Mouse (Mus musculus) bone marrow, adult 2 months (tissue): ENCODE data around the gene Rasl10b. TPM values are rescaled to one million over a fixed set of nuclear protein-coding genes. Genes with fewer than 3 reads are reported as not detected.

Source experiments
- H3K27ac ChIP-seq: fragments of 200-500 bp; 2 replicates; pipeline ENCODE4 v1.5.1; 2012; ENCODE audit warnings: low read depth, mild to moderate bottlenecking, control low read depth, inconsistent platforms, low read length; ENCODE audit not compliant: control insufficient read depth, poor library complexity, insufficient read depth
- H3K4me1 ChIP-seq: fragments of 200-500 bp; 2 replicates; pipeline ENCODE4 v1.6.1; 2011; ENCODE audit warnings: low read length; ENCODE audit not compliant: control insufficient read depth, insufficient read depth
- H3K4me3 ChIP-seq: fragments of 200-500 bp; replicated peaks from 2 replicates; pipeline ENCODE3; 2011; ENCODE audit warnings: mild to moderate bottlenecking, low read depth, low read length, control low read depth; ENCODE audit not compliant: control insufficient read depth
- CTCF ChIP-seq: fragments of 200-500 bp; IDR thresholded peaks from 2 replicates; pipeline ENCODE4 v1.5.1; 2011; ENCODE audit warnings: low read length, control low read depth; ENCODE audit not compliant: control insufficient read depth, insufficient read depth
- POLR2A ChIP-seq: fragments of 200-500 bp; IDR thresholded peaks from 2 replicates; pipeline ENCODE4 v1.6.1; 2011; ENCODE audit warnings: low read depth, mild to moderate bottlenecking, control low read depth, low read length, borderline replicate concordance; ENCODE audit not compliant: control insufficient read depth
- WGBS: fragments of 180-500 bp; shearing (Covaris S2); methylation state at CpG from one replicate; pipeline ENCODE4 v1.1.7; 2018; 5-methylcytosine and 5-hydroxymethylcytosine counted together
- polyA plus RNA-seq: library from polyadenylated mRNA; stranded (reverse); fragments of >200 nt; gene quantifications from 2 replicates; pipeline ENCODE4 v1.2.4, GENCODE M21; 2011; ENCODE audit warnings: low replicate concordance; ENCODE audit not compliant: missing spikeins, insufficient read depth, insufficient read length

The Rasl10b gene
- polyA plus RNA-seq, 1 experiment, result 1.1 TPM

GRCm38 (mm10) chr11:83418566-83418965, 9.6 kb downstream of the Rasl10b start:
- TF ChIP-seq CTCF, result no peak
- TF ChIP-seq POLR2A, result no peak
- Histone ChIP-seq H3K27ac (no peak overlapping the region), H3K4me1 (0 out of 2 replicates have a peak, but pooled peaks cover 2% of the 10 kb centered on the region), H3K4me3 (no peak overlapping the region)
- WGBS, result 6% methylated on average over 38 of the region's 38 CpGs

- peak; percentile 52 for TF ChIP-seq CTCF
- TF ChIP-seq POLR2A, result no peak
- Histone ChIP-seq H3K4me1 (0 out of 2 replicates have a peak, but pooled peaks cover 2% of the 10 kb centered on the region), H3K4me3 (no peak overlapping the region), H3K27ac (no peak overlapping the region)
- 34% methylated on average over 4 of the region's 4 CpGs for WGBS
Observed at GRCm38 (mm10) chr11:83420338-83420737, 11.4 kb downstream of the Rasl10b start.

GRCm38 (mm10) chr11:83421305-83421704, 12.4 kb downstream of the Rasl10b start:
- no peak overlapping the region for H3K4me3 ChIP-seq
- 0 out of 2 replicates have a peak, but pooled peaks cover 2% of the 10 kb centered on the region for H3K4me1 ChIP-seq
- WGBS, result 1% methylated on average over 9 of the region's 9 CpGs
- TF ChIP-seq CTCF (no peak), POLR2A (no peak)
- no peak overlapping the region for H3K27ac ChIP-seq

GRCm38 (mm10) chr11:83424681-83425080, 15.7 kb downstream of the Rasl10b start:
- TF ChIP-seq CTCF (peak; percentile 94), POLR2A (no peak)
- WGBS, result 11% methylated on average over 8 of the region's 8 CpGs
- no peak overlapping the region for H3K27ac ChIP-seq

GRCm38 (mm10) chr11:83426964-83427363, 18.0 kb downstream of the Rasl10b start:
- TF ChIP-seq CTCF (no peak), POLR2A (0 out of 2 replicates have a peak, but pooled peaks have one; percentile 16)
- Histone ChIP-seq H3K4me3 (peak overlapping the region; percentile 13), H3K27ac (no peak overlapping the region; the same call in 1 of the 2 replicates), H3K4me1 (peaks cover 1% of the 10 kb centered on the region; the same call in 1 of the 2 replicates)
- 4% methylated on average over 17 of the region's 17 CpGs for WGBS

More at GRCm38 (mm10) chr11:83424681-83425080, 15.7 kb downstream of the Rasl10b start:
- Histone ChIP-seq H3K4me1 (peaks cover 1% of the 10 kb centered on the region; the same call in 1 of the 2 replicates), H3K4me3 (no peak overlapping the region)

GRCm38 (mm10) chr11:83429355-83429754, 20.4 kb downstream of the Rasl10b start, which contains the start of gene Gas2l2:
Gas2l2 (minus strand) TSS chr11:83429455.
- TF ChIP-seq POLR2A (no peak), CTCF (no peak)
- Histone ChIP-seq H3K4me3 (no peak within 1 kb of the TSS), H3K4me1 (peaks cover 1% of the 10 kb centered on the region; the same call in 1 of the 2 replicates), H3K27ac (no peak within 1 kb of the TSS)
- 81% methylated on average over 5 of the region's 5 CpGs for WGBS

- 56% methylated on average over 2 of the region's 2 CpGs for WGBS
- Histone ChIP-seq H3K27ac (no peak overlapping the region), H3K4me1 (no peaks in the 10 kb centered on the region; the same call in 1 of the 2 replicates), H3K4me3 (no peak overlapping the region)
- no peak for TF ChIP-seq CTCF
- TF ChIP-seq POLR2A, result no peak
Observed at GRCm38 (mm10) chr11:83432533-83432932, 23.6 kb downstream of the Rasl10b start.

- Histone ChIP-seq H3K4me1 (peaks cover 2% of the 10 kb centered on the region), H3K4me3 (no peak within 1 kb of the TSS), H3K27ac (no peak within 1 kb of the TSS)
- 86% methylated on average over 1 of the region's 1 CpGs for WGBS
- TF ChIP-seq POLR2A, result no peak
Observed at GRCm38 (mm10) chr11:83437377-83437776, 28.4 kb downstream of the Rasl10b start, which contains the start of gene 1700020L24Rik. 1700020L24Rik (plus strand) TSS chr11:83437677.

- WGBS, result 8% methylated on average over 11 of the region's 11 CpGs
- Histone ChIP-seq H3K4me3 (peak overlapping the region; percentile 42), H3K27ac (peak overlapping the region; percentile 65), H3K4me1 (peaks cover 2% of the 10 kb centered on the region; the same call in 1 of the 2 replicates)
- TF ChIP-seq POLR2A (no peak), CTCF (no peak)
Observed at GRCm38 (mm10) chr11:83439426-83440060, 30.6 kb downstream of the Rasl10b start.
